In genomic region chr14:61056445-61056844, GRCm38 (mm10) we compare ENCODE assay signal across 9 mouse cellular contexts. TPM values are rescaled to one million over a fixed set of nuclear protein-coding genes. Genes with fewer than 3 reads are reported as not detected.
A peak's percentile ranks its signal among the peaks of the same experiment; 100 is the strongest.
DNase-seq lines count a peak whose midpoint lies in the region; ATAC-seq lines count a peak whose summit lies in the region.
"Had no signal": no experiment of that assay in that cellular context is flagged by ENCODE, and none has a peak within 500 bp of the region (broad histone marks: within the 10 kb centered on the region; RNA-seq: fewer than 3 reads in every experiment).

No protein-coding gene starts in this region.

- H3K4me2 ChIP-seq in kidney, embryonic 14.5 days (replicated peaks; ENCODE audit: low read depth, low read length), result peak overlapping the region; percentile 65
- H3K4me2 ChIP-seq in intestine, embryonic 16.5 days (ENCODE audit: low read depth, low read length), result peak overlapping the region; percentile 46
- H3K4me2 ChIP-seq in stomach, embryonic 14.5 days (replicated peaks; ENCODE audit: low read depth, low read length), result peak overlapping the region; percentile 34

- no peak for DNase-seq in kidney, postnatal 14 days
- DNase-seq in embryo, embryonic 11 days, result peak; percentile 61
- no peak for DNase-seq in right cerebral cortex, adult 2 months (ENCODE audit: low spot score in 2 of 2)
- no peak for DNase-seq in kidney, postnatal 36 days
- no peak for DNase-seq in adrenal gland, adult 18-20 months (ENCODE audit: low spot score in 2 of 2)

- WGBS in kidney, embryonic 14.5 days, result 1% methylated on average over 16 of the region's 16 CpGs
- 2% methylated on average over 16 of the region's 16 CpGs for WGBS in intestine, embryonic 16.5 days
- WGBS in stomach, embryonic 14.5 days, result 1% methylated on average over 16 of the region's 16 CpGs

- ATAC-seq in kidney, embryonic 14.5 days (ENCODE audit: low FRiP score, low TSS enrichment), result no peak; the same call in 1 of the 2 replicates
- no peak; the same call in none of the 2 replicates for ATAC-seq in intestine, embryonic 16.5 days
- no peak for ATAC-seq in stomach, embryonic 14.5 days (ENCODE audit: insufficient number of reproducible peaks, insufficient read depth, low FRiP score, low read depth)
- ATAC-seq: Patski had no signal

- no peaks in the 10 kb centered on the region for H3K27me3 ChIP-seq in kidney, embryonic 14.5 days (ENCODE audit: control insufficient read depth, insufficient read depth, low read length)
- H3K27me3 ChIP-seq in intestine, embryonic 16.5 days (replicated peaks; ENCODE audit: control insufficient read depth, insufficient read depth, low read length), result no peaks in the 10 kb centered on the region
- no peaks in the 10 kb centered on the region for H3K27me3 ChIP-seq in stomach, embryonic 14.5 days (ENCODE audit: control insufficient read depth, insufficient read depth, low read length)

- H3K9ac ChIP-seq in kidney, embryonic 14.5 days (ENCODE audit: low read depth, low read length), result peak overlapping the region; percentile 53
- no peak overlapping the region for H3K9ac ChIP-seq in intestine, embryonic 16.5 days (ENCODE audit: low read depth, low read length)
- no peak overlapping the region for H3K9ac ChIP-seq in stomach, embryonic 14.5 days (replicated peaks; ENCODE audit: low read depth, low read length)

- H3K27ac ChIP-seq in kidney, embryonic 14.5 days (ENCODE audit: low read depth, low read length), result no peak overlapping the region
- no peak overlapping the region for H3K27ac ChIP-seq in intestine, embryonic 16.5 days (ENCODE audit: low read length)
- no peak overlapping the region for H3K27ac ChIP-seq in stomach, embryonic 14.5 days (ENCODE audit: low read length)

- H3K9me3 ChIP-seq in kidney, embryonic 14.5 days (ENCODE audit: control insufficient read depth, low read length), result peaks cover 5% of the 10 kb centered on the region; the same call in 1 of the 2 replicates
- H3K9me3 ChIP-seq in intestine, embryonic 16.5 days (ENCODE audit: control insufficient read depth, low read length), result no peaks in the 10 kb centered on the region; the same call in 1 of the 2 replicates
- H3K9me3 ChIP-seq in stomach, embryonic 14.5 days (ENCODE audit: control insufficient read depth, low read depth, low read length), result no peaks in the 10 kb centered on the region

- no peaks in the 10 kb centered on the region for H3K36me3 ChIP-seq in kidney, embryonic 14.5 days (ENCODE audit: control insufficient read depth, insufficient read depth, low read length)
- no peaks in the 10 kb centered on the region for H3K36me3 ChIP-seq in intestine, embryonic 16.5 days (ENCODE audit: control insufficient read depth, insufficient read depth, low read length)
- H3K36me3 ChIP-seq in stomach, embryonic 14.5 days (ENCODE audit: control insufficient read depth, insufficient read depth, low read length), result no peaks in the 10 kb centered on the region

- H3K4me3 ChIP-seq in kidney, embryonic 14.5 days (ENCODE audit: low read length), result peak overlapping the region; percentile 34
- peak overlapping the region; percentile 27 for H3K4me3 ChIP-seq in intestine, embryonic 16.5 days (ENCODE audit: low read length)
- peak overlapping the region; percentile 18 for H3K4me3 ChIP-seq in stomach, embryonic 14.5 days (ENCODE audit: low read depth, low read length)

- H3K4me1 ChIP-seq in kidney, embryonic 14.5 days (ENCODE audit: control insufficient read depth, insufficient read depth, low read length), result peaks cover 11% of the 10 kb centered on the region; the same call in 1 of the 2 replicates
- peaks cover 3% of the 10 kb centered on the region for H3K4me1 ChIP-seq in intestine, embryonic 16.5 days (ENCODE audit: control insufficient read depth, insufficient read depth, low read length)
- H3K4me1 ChIP-seq in stomach, embryonic 14.5 days (ENCODE audit: control insufficient read depth, insufficient read depth, low read length), result peaks cover 3% of the 10 kb centered on the region; the same call in 1 of the 2 replicates

RNA-seq across cellular contexts. Expression of gene Tnfrsf19, which starts 10.2 kb away (rescaled TPM):
- 19.7 and 23.2 TPM in 2 replicates for polyA plus RNA-seq in kidney, embryonic 14.5 days (2014; fragmentation: Nextera tagmentation; extraction: Ambion mirVana)
- 11.4 and 11.5 TPM in 2 replicates for polyA plus RNA-seq in intestine, embryonic 16.5 days (2015; fragmentation: Nextera tagmentation; extraction: Ambion mirVana)
- polyA plus RNA-seq in stomach, embryonic 14.5 days (2014; fragmentation: Nextera tagmentation; extraction: Ambion mirVana), result 42.0 and 44.0 TPM in 2 replicates
- total RNA-seq in adrenal gland, adult 18-20 months (2021), result 10 to 100 TPM; 13.1 to 49.8 TPM
